Mouse (Mus musculus): ENCODE data around the gene Fam126a. TPM values are rescaled to one million over a fixed set of nuclear protein-coding genes. Genes with fewer than 3 reads are reported as not detected.

The Fam126a gene
- 2.3 and 3.3 TPM in 2 replicates for polyA plus RNA-seq (2012; rRNA removed)

GRCm38 (mm10) chr5:24030579-24030969 is at the start of gene Fam126a:
Gene Fam126a, minus strand, starts transcription at chr5:24030690.

Other genes starting within 250 kb of the Fam126a start
- 2.2 and 3.1 TPM in 2 replicates for gene Pus7, start 247.0 kb downstream of the Fam126a start, polyA plus RNA-seq (2012; rRNA removed)
- 5.3 and 10.9 TPM in 2 replicates for gene Rint1, start 243.0 kb downstream of the Fam126a start, polyA plus RNA-seq (2012; rRNA removed)
- 21.5 and 23.2 TPM in 2 replicates for gene Tomm7, start 186.5 kb downstream of the Fam126a start, polyA plus RNA-seq (2012; rRNA removed)
- gene Klhl7, start 69.9 kb upstream of the Fam126a start, polyA plus RNA-seq (2012; rRNA removed) = 1.0 and 1.5 TPM in 2 replicates
- 5.5 and 6.1 TPM in 2 replicates for gene Nupl2, start 134.3 kb upstream of the Fam126a start, polyA plus RNA-seq (2012; rRNA removed)

Measured in colon, adult 2 months (tissue).